Mouse (Mus musculus) common myeloid progenitor, adult 5-6 weeks (primary cell): ENCODE measurements around the gene Dnajc6. TPM values are rescaled to one million over a fixed set of nuclear protein-coding genes. Genes with fewer than 3 reads are reported as not detected.

ENCODE experiments used
- ATAC-seq: replicated peaks from 2 replicates; pipeline ENCODE4 v1.8.0; 2016; ENCODE audit warnings: low read depth, mild to moderate bottlenecking, moderate TSS enrichment, inconsistent platforms; ENCODE audit not compliant: poor library complexity, severe bottlenecking
- total RNA-seq: library from RNA; stranded (forward); fragments of 200-1000, 187-1606 nt; gene quantifications from 2 replicates; pipeline ENCODE4 v1.2.3, GENCODE M21; 2017

Dnajc6 gene
- total RNA-seq, 1 experiment from 2014 or later, result 40.4 TPM

GRCm38 (mm10) chr4:101674790-101675189, 178.3 kb downstream of the Dnajc6 start:
- no peak for ATAC-seq

GRCm38 (mm10) chr4:101675726-101676125, 179.3 kb downstream of the Dnajc6 start:
- ATAC-seq, result no peak

GRCm38 (mm10) chr4:101682620-101683019, 186.2 kb downstream of the Dnajc6 start:
- no peak for ATAC-seq

GRCm38 (mm10) chr4:101683086-101683485, 186.6 kb downstream of the Dnajc6 start:
- ATAC-seq, result no peak

GRCm38 (mm10) chr4:101684821-101685220, 188.4 kb downstream of the Dnajc6 start:
- no peak for ATAC-seq

- peak; percentile 60 for ATAC-seq
These were observed 189.9 kb downstream of the Dnajc6 start for GRCm38 (mm10) chr4:101686227-101686810.

- ATAC-seq, result no peak
These were observed 192.8 kb downstream of the Dnajc6 start for GRCm38 (mm10) chr4:101689241-101689640.

GRCm38 (mm10) chr4:101689645-101690044, 193.2 kb downstream of the Dnajc6 start:
- no peak for ATAC-seq

Other genes starting within 250 kb of the Dnajc6 start
- gene Jak1, start 231.4 kb upstream of the Dnajc6 start, total RNA-seq, result 93.4 and 111 TPM in 2 replicates
- 6.6 and 8.9 TPM in 2 replicates for gene Ak4, start 77.4 kb upstream of the Dnajc6 start, total RNA-seq
- 63.1 and 72.8 TPM in 2 replicates for gene Leprot, start 151.1 kb downstream of the Dnajc6 start, total RNA-seq
- 0.32 TPM in 1 of 2 replicates, not detected in the other for gene Lepr, start 220.8 kb downstream of the Dnajc6 start, total RNA-seq